Mouse (Mus musculus) NIH3T3 (cell line): Measurements from ENCODE around the gene Gpr157.
"Not testable (repeated sequence)": the region's sequence is repeated elsewhere in the genome, so short reads cannot be mapped to it uniquely, and the experiment has no call there.

ENCODE experiments used
- DNase-seq: peaks from one replicate; pipeline ENCODE4 v3.0.0-alpha.2; 2012; ENCODE audit warnings: low read depth

Gene Gpr157

GRCm38 (mm10) chr4:150087161-150087889 lies at the start of gene Gpr157:
Gene Gpr157, plus strand, starts transcription at chr4:150087365.
- peak; percentile 93 for DNase-seq

GRCm38 (mm10) chr4:150038533-150038932 lies 48.6 kb upstream of the Gpr157 start:
- no peak for DNase-seq

- DNase-seq, result no peak
These were observed 47.1 kb upstream of the Gpr157 start for GRCm38 (mm10) chr4:150040003-150040581.

GRCm38 (mm10) chr4:150040856-150041255 lies 46.3 kb upstream of the Gpr157 start:
- DNase-seq, result not testable (repeated sequence)

- no peak for DNase-seq
These were observed 45.6 kb upstream of the Gpr157 start for GRCm38 (mm10) chr4:150041346-150042110.

- DNase-seq, result no peak
These were observed 43.6 kb upstream of the Gpr157 start for GRCm38 (mm10) chr4:150043591-150043990.

- peak; percentile 82 for DNase-seq
These were observed 39.1 kb upstream of the Gpr157 start for GRCm38 (mm10) chr4:150048038-150048437.

- DNase-seq, result peak; percentile 34
These were observed 38.5 kb upstream of the Gpr157 start for GRCm38 (mm10) chr4:150048478-150049156.

- DNase-seq, result no peak
These were observed 38.0 kb upstream of the Gpr157 start for GRCm38 (mm10) chr4:150049157-150049513.

- DNase-seq, result peak; percentile 37
These were observed 37.5 kb upstream of the Gpr157 start for GRCm38 (mm10) chr4:150049564-150050226.

GRCm38 (mm10) chr4:150051514-150051913 lies 35.7 kb upstream of the Gpr157 start:
- DNase-seq, result no peak

GRCm38 (mm10) chr4:150052380-150052779 lies 34.8 kb upstream of the Gpr157 start:
- no peak for DNase-seq

GRCm38 (mm10) chr4:150056171-150056570 lies 31.0 kb upstream of the Gpr157 start:
- no peak for DNase-seq

GRCm38 (mm10) chr4:150057722-150058121 lies 29.4 kb upstream of the Gpr157 start:
- no peak for DNase-seq

- DNase-seq, result peak; percentile 83
These were observed 27.2 kb upstream of the Gpr157 start for GRCm38 (mm10) chr4:150059841-150060468.

- no peak for DNase-seq
These were observed 26.5 kb upstream of the Gpr157 start for GRCm38 (mm10) chr4:150060469-150061170.

- DNase-seq, result no peak
These were observed 25.5 kb upstream of the Gpr157 start for GRCm38 (mm10) chr4:150061432-150062225.

- no peak for DNase-seq
These were observed 20.4 kb upstream of the Gpr157 start for GRCm38 (mm10) chr4:150066706-150067323.

- peak; percentile 84 for DNase-seq
These were observed 18.9 kb upstream of the Gpr157 start for GRCm38 (mm10) chr4:150068216-150068615.
